Mouse (Mus musculus): Measurements from ENCODE around the gene Ccl25.
"Not testable (repeated sequence)": the region's sequence is repeated elsewhere in the genome, so short reads cannot be mapped to it uniquely, and the experiment has no call there.

Gene Ccl25

GRCm38 (mm10) chr8:4347661-4348060 lies 22.7 kb downstream of the Ccl25 start:
- no peak for DNase-seq

GRCm38 (mm10) chr8:4348275-4348674 lies 23.3 kb downstream of the Ccl25 start:
- no peak for DNase-seq

GRCm38 (mm10) chr8:4349335-4349734 lies 24.3 kb downstream of the Ccl25 start:
- no peak for DNase-seq

GRCm38 (mm10) chr8:4350618-4351017 lies 25.6 kb downstream of the Ccl25 start:
- DNase-seq: no peak

- DNase-seq: not testable (repeated sequence)
These were observed 27.6 kb downstream of the Ccl25 start for GRCm38 (mm10) chr8:4352562-4352961.

- no peak for DNase-seq
These were observed 28.7 kb downstream of the Ccl25 start for GRCm38 (mm10) chr8:4353741-4354140.

GRCm38 (mm10) chr8:4354516-4354915 lies 29.5 kb downstream of the Ccl25 start:
- DNase-seq: no peak

- no peak for DNase-seq
These were observed 30.4 kb downstream of the Ccl25 start for GRCm38 (mm10) chr8:4355455-4355854.

GRCm38 (mm10) chr8:4359362-4359761 lies 34.4 kb downstream of the Ccl25 start:
- DNase-seq: no peak

GRCm38 (mm10) chr8:4360922-4361321 lies 35.9 kb downstream of the Ccl25 start:
- no peak for DNase-seq

- no peak for DNase-seq
These were observed 41.2 kb downstream of the Ccl25 start for GRCm38 (mm10) chr8:4366189-4366588.

- DNase-seq: no peak
These were observed 42.8 kb downstream of the Ccl25 start for GRCm38 (mm10) chr8:4367808-4368207.

GRCm38 (mm10) chr8:4368470-4368869 lies 43.5 kb downstream of the Ccl25 start:
- no peak for DNase-seq

GRCm38 (mm10) chr8:4370078-4370477 lies 45.1 kb downstream of the Ccl25 start:
- peak in 1 of 2 experiments; percentile 37 for DNase-seq

GRCm38 (mm10) chr8:4372657-4373056 lies 47.6 kb downstream of the Ccl25 start:
- DNase-seq: peak in 1 of 2 experiments; percentile 32

GRCm38 (mm10) chr8:4401442-4401841 lies 76.4 kb downstream of the Ccl25 start:
- DNase-seq: no peak

- peak in 1 of 2 experiments; percentile 6 for DNase-seq
These were observed 79.2 kb downstream of the Ccl25 start for GRCm38 (mm10) chr8:4403960-4404879.

- peak; percentile 40 to 45 for DNase-seq
These were observed 79.9 kb downstream of the Ccl25 start for GRCm38 (mm10) chr8:4404880-4405261.

GRCm38 (mm10) chr8:4408425-4408824 lies 83.4 kb downstream of the Ccl25 start:
- DNase-seq: peak in 1 of 2 experiments; percentile 14

All from kidney, postnatal 25 days (tissue).